Mouse (Mus musculus): ENCODE measurements around the gene Nr1d2. TPM values are rescaled to one million over a fixed set of nuclear protein-coding genes. Genes with fewer than 3 reads are reported as not detected.

The Nr1d2 gene
- polyA plus RNA-seq, 1 experiment, result 7.8 TPM

- peaks cover 12% of the 10 kb centered on the region for H3K79me2 ChIP-seq (ENCODE audit: control insufficient read depth, insufficient read depth)
- H3ac ChIP-seq (ENCODE audit: control insufficient read depth, insufficient read length), result no peak overlapping the region
- peaks cover 21% of the 10 kb centered on the region for H3K36me3 ChIP-seq (ENCODE audit: control insufficient read depth, insufficient read depth)
- TF ChIP-seq REST (IDR thresholded peaks at IDR 0.05; ENCODE audit: insufficient read depth, insufficient read length) (no peak), MAX (IDR thresholded peaks at IDR 0.05; ENCODE audit: low read depth) (no peak), USF1 (IDR thresholded peaks at IDR 0.05; ENCODE audit: low read depth) (no peak), MYOG (IDR thresholded peaks at IDR 0.05; ENCODE audit: control insufficient read depth in 1 of 3, insufficient read depth in 1 of 3, insufficient read length in 2 of 3, low read depth in 2 of 3) (no peak), SRF (IDR thresholded peaks at IDR 0.05; ENCODE audit: control insufficient read depth, insufficient read length, low read depth) (no peak), CEBPB (IDR thresholded peaks at IDR 0.05; ENCODE audit: insufficient read depth, poor library complexity, severe bottlenecking) (no peak), MYOD1 (IDR thresholded peaks at IDR 0.05; ENCODE audit: control insufficient read depth in 1 of 3, insufficient read length in 2 of 3, low read depth in 2 of 3) (no peak), POLR2A (IDR thresholded peaks at IDR 0.05; ENCODE audit: insufficient read length, low read depth) (no peak), TCF12 (IDR thresholded peaks at IDR 0.05; ENCODE audit: insufficient read depth, poor library complexity, severe bottlenecking) (no peak), E2F4 (IDR thresholded peaks at IDR 0.05; ENCODE audit: insufficient read depth) (no peak), TCF3 (IDR thresholded peaks at IDR 0.05; ENCODE audit: insufficient read length, low read depth) (no peak), POLR2AphosphoS2 (IDR thresholded peaks at IDR 0.05; ENCODE audit: insufficient read length, low read depth) (no peak)
- H3K4me2 ChIP-seq (ENCODE audit: low read depth), result no peak overlapping the region
- H3K27me3 ChIP-seq (ENCODE audit: control insufficient read depth, insufficient read depth, insufficient read length), result no peaks in the 10 kb centered on the region
- no peak overlapping the region for H3K4me3 ChIP-seq
Measured at GRCm38 (mm10) chr14:18263427-18263826, 24.5 kb upstream of the Nr1d2 start.

GRCm38 (mm10) chr14:18261203-18261602, 22.3 kb upstream of the Nr1d2 start:
- peaks cover 1% of the 10 kb centered on the region for H3K36me3 ChIP-seq (ENCODE audit: control insufficient read depth, insufficient read depth)
- H3K4me2 ChIP-seq (ENCODE audit: low read depth), result no peak overlapping the region
- H3K4me3 ChIP-seq, result no peak overlapping the region
- no peaks in the 10 kb centered on the region for H3K79me2 ChIP-seq (ENCODE audit: control insufficient read depth, insufficient read depth)
- TF ChIP-seq E2F4 (IDR thresholded peaks at IDR 0.05; ENCODE audit: insufficient read depth) (no peak), SRF (IDR thresholded peaks at IDR 0.05; ENCODE audit: control insufficient read depth, insufficient read length, low read depth) (no peak), MYOD1 (IDR thresholded peaks at IDR 0.05; ENCODE audit: control insufficient read depth in 1 of 3, insufficient read length in 2 of 3, low read depth in 2 of 3) (no peak), TCF3 (IDR thresholded peaks at IDR 0.05; ENCODE audit: insufficient read length, low read depth) (no peak), MAX (IDR thresholded peaks at IDR 0.05; ENCODE audit: low read depth) (no peak), REST (IDR thresholded peaks at IDR 0.05; ENCODE audit: insufficient read depth, insufficient read length) (no peak), TCF12 (IDR thresholded peaks at IDR 0.05; ENCODE audit: insufficient read depth, poor library complexity, severe bottlenecking) (no peak), CEBPB (IDR thresholded peaks at IDR 0.05; ENCODE audit: insufficient read depth, poor library complexity, severe bottlenecking) (no peak), POLR2AphosphoS2 (IDR thresholded peaks at IDR 0.05; ENCODE audit: insufficient read length, low read depth) (no peak)
- H3K27me3 ChIP-seq (ENCODE audit: control insufficient read depth, insufficient read depth, insufficient read length), result no peaks in the 10 kb centered on the region
- H3ac ChIP-seq (ENCODE audit: control insufficient read depth, insufficient read length), result no peak overlapping the region

GRCm38 (mm10) chr14:18242638-18243130, 3.8 kb upstream of the Nr1d2 start:
- Histone ChIP-seq H3K36me3 (ENCODE audit: control insufficient read depth, insufficient read depth) (no peaks in the 10 kb centered on the region), H3K4me3 (no peak overlapping the region), H3K4me2 (ENCODE audit: low read depth) (no peak overlapping the region), H3K27me3 (ENCODE audit: control insufficient read depth, insufficient read depth, insufficient read length) (no peaks in the 10 kb centered on the region), H3K79me2 (ENCODE audit: control insufficient read depth, insufficient read depth) (peaks cover 3% of the 10 kb centered on the region), H3ac (ENCODE audit: control insufficient read depth, insufficient read length) (no peak overlapping the region)
- TF ChIP-seq CEBPB (IDR thresholded peaks at IDR 0.05; ENCODE audit: insufficient read depth, poor library complexity, severe bottlenecking) (no peak), MYOD1 (IDR thresholded peaks at IDR 0.05; ENCODE audit: control insufficient read depth in 1 of 3, insufficient read length in 2 of 3, low read depth in 2 of 3) (peak in 1 of 3 experiments; percentile 52), POLR2AphosphoS2 (IDR thresholded peaks at IDR 0.05; ENCODE audit: insufficient read length, low read depth) (no peak), REST (IDR thresholded peaks at IDR 0.05; ENCODE audit: insufficient read depth, insufficient read length) (no peak), TCF12 (IDR thresholded peaks at IDR 0.05; ENCODE audit: insufficient read depth, poor library complexity, severe bottlenecking) (no peak), E2F4 (IDR thresholded peaks at IDR 0.05; ENCODE audit: insufficient read depth) (no peak), MYOG (IDR thresholded peaks at IDR 0.05; ENCODE audit: control insufficient read depth in 1 of 3, insufficient read depth in 1 of 3, insufficient read length in 2 of 3, low read depth in 2 of 3) (peak in 2 of 3 experiments; percentile 44 to 54), SRF (IDR thresholded peaks at IDR 0.05; ENCODE audit: control insufficient read depth, insufficient read length, low read depth) (no peak)

GRCm38 (mm10) chr14:18241786-18242185, 2.9 kb upstream of the Nr1d2 start:
- Histone ChIP-seq H3K4me3 (no peak overlapping the region), H3K36me3 (ENCODE audit: control insufficient read depth, insufficient read depth) (no peaks in the 10 kb centered on the region), H3K79me2 (ENCODE audit: control insufficient read depth, insufficient read depth) (peaks cover 12% of the 10 kb centered on the region), H3K27me3 (ENCODE audit: control insufficient read depth, insufficient read depth, insufficient read length) (no peaks in the 10 kb centered on the region), H3K4me2 (ENCODE audit: low read depth) (no peak overlapping the region), H3ac (ENCODE audit: control insufficient read depth, insufficient read length) (no peak overlapping the region)
- TF ChIP-seq POLR2AphosphoS2 (IDR thresholded peaks at IDR 0.05; ENCODE audit: insufficient read length, low read depth), result no peak
- no peak for TF ChIP-seq E2F4 (IDR thresholded peaks at IDR 0.05; ENCODE audit: insufficient read depth)
- no peak for TF ChIP-seq MAX (IDR thresholded peaks at IDR 0.05; ENCODE audit: low read depth)
- TF ChIP-seq MYOD1 (IDR thresholded peaks at IDR 0.05; ENCODE audit: control insufficient read depth in 1 of 3, insufficient read length in 2 of 3, low read depth in 2 of 3), result peak; percentile 37 to 81 (median 71)
- peak; percentile 70 for TF ChIP-seq TCF3 (IDR thresholded peaks at IDR 0.05; ENCODE audit: insufficient read length, low read depth)
- no peak for TF ChIP-seq SRF (IDR thresholded peaks at IDR 0.05; ENCODE audit: control insufficient read depth, insufficient read length, low read depth)
- no peak for TF ChIP-seq USF1 (IDR thresholded peaks at IDR 0.05; ENCODE audit: low read depth)
- TF ChIP-seq MYOG (IDR thresholded peaks at IDR 0.05; ENCODE audit: control insufficient read depth in 1 of 3, insufficient read depth in 1 of 3, insufficient read length in 2 of 3, low read depth in 2 of 3), result peak in 2 of 3 experiments; percentile 75 to 81
- peak; percentile 36 for TF ChIP-seq TCF12 (IDR thresholded peaks at IDR 0.05; ENCODE audit: insufficient read depth, poor library complexity, severe bottlenecking)
- no peak for TF ChIP-seq REST (IDR thresholded peaks at IDR 0.05; ENCODE audit: insufficient read depth, insufficient read length)

Measured in myocyte (in vitro differentiated cells).